Comparison of ENCODE assay signal across 28 mouse cellular contexts in genomic region chr1:87101411-87101810, GRCm38 (mm10). TPM values are rescaled to one million over a fixed set of nuclear protein-coding genes. Genes with fewer than 3 reads are reported as not detected.
"Had no signal": no experiment of that assay in that cellular context is flagged by ENCODE, and none has a peak within 500 bp of the region (broad histone marks: within the 10 kb centered on the region; RNA-seq: fewer than 3 reads in every experiment).

Alpi (minus strand) TSS chr1:87101606.

- H3K9ac ChIP-seq: liver, embryonic 13.5 days; midbrain, embryonic 12.5 days; midbrain, embryonic 15.5 days; neural tube, embryonic 12.5 days; neural tube, embryonic 15.5 days had no signal

- DNase-seq: kidney, adult 11 months; kidney, adult 8-10 months; kidney, postnatal 14 days; kidney, postnatal 4 days; layer of hippocampus, adult 9-11 months; layer of hippocampus, postnatal 36 days; liver, embryonic 13.5 days; lung, adult 2 months; lung, postnatal 14 days; lung, postnatal 4 days; retina, postnatal 1 day; right cerebral cortex, postnatal 25 days; thymus, adult 18-20 months; thymus, postnatal 36 days had no signal

- H3K4me1 ChIP-seq: neural tube, embryonic 12.5 days had no signal

- H3K9me3 ChIP-seq: liver, embryonic 13.5 days; midbrain, embryonic 12.5 days; midbrain, embryonic 15.5 days; neural tube, embryonic 12.5 days; neural tube, embryonic 15.5 days had no signal

- H3K36me3 ChIP-seq: liver, embryonic 13.5 days; midbrain, embryonic 12.5 days; midbrain, embryonic 15.5 days; neural tube, embryonic 12.5 days; neural tube, embryonic 15.5 days had no signal

- ATAC-seq: midbrain, embryonic 15.5 days had no signal

- H3K27ac ChIP-seq: layer of hippocampus, adult 2 months; left cerebral cortex, adult 2 months; liver, embryonic 13.5 days; midbrain, embryonic 12.5 days; midbrain, embryonic 15.5 days; neural tube, embryonic 12.5 days; neural tube, embryonic 15.5 days had no signal

- H3K4me3 ChIP-seq: layer of hippocampus, adult 2 months; left cerebral cortex, adult 2 months; liver, embryonic 13.5 days; midbrain, embryonic 12.5 days; midbrain, embryonic 15.5 days; neural tube, embryonic 12.5 days; neural tube, embryonic 15.5 days had no signal

- H3K4me2 ChIP-seq: liver, embryonic 13.5 days; midbrain, embryonic 12.5 days; midbrain, embryonic 15.5 days; neural tube, embryonic 12.5 days; neural tube, embryonic 15.5 days had no signal

RNA-seq across cellular contexts. Expression of gene Alpi, which starts in this region (rescaled TPM):
- total RNA-seq: layer of hippocampus, postnatal 36 days; left cerebral cortex, adult 2 months; left cerebral cortex, postnatal 10 days; left cerebral cortex, postnatal 36 days; liver, adult 2 months; megakaryocyte progenitor cell, adult 5-6 weeks; megakaryocyte-erythroid progenitor cell, adult 5-6 weeks had no signal
- polyA plus RNA-seq: limb, embryonic 11.5 days; liver, embryonic 13.5 days; lung, adult 2 months; lung, embryonic 16.5 days; midbrain, embryonic 12.5 days; neural tube, embryonic 12.5 days; neural tube, embryonic 15.5 days; spleen, adult 2 months had no signal
